Mouse (Mus musculus) liver, embryonic 16.5 days (tissue): ENCODE data around the gene Lag3. TPM values are rescaled to one million over a fixed set of nuclear protein-coding genes. Genes with fewer than 3 reads are reported as not detected.
A peak's percentile ranks its signal among the peaks of the same experiment; 100 is the strongest.

Source experiments
- ATAC-seq: fragments of 200-750 bp; cut with Nextera tagmentation; 2 replicates; pipeline ENCODE4 v1.8.0; 2017; ENCODE audit warnings: low read depth, mild to moderate bottlenecking, moderate number of reproducible peaks, moderate library complexity
- H3K27ac ChIP-seq: fragments of 300-500 bp; sonication (generic); 2 replicates; pipeline ENCODE4 v1.5.1; 2014; ENCODE audit warnings: mild to moderate bottlenecking, low read length
- H3K27me3 ChIP-seq: fragments of 300-500 bp; sonication (generic); 2 replicates; pipeline ENCODE4 v1.6.1; 2014; ENCODE audit warnings: low read depth, low read length, mixed read lengths; ENCODE audit not compliant: control insufficient read depth, insufficient read depth
- H3K36me3 ChIP-seq: fragments of 300-500 bp; sonication (generic); 2 replicates; pipeline ENCODE4 v1.6.1; 2014; ENCODE audit warnings: mild to moderate bottlenecking; ENCODE audit not compliant: control insufficient read depth, insufficient read depth
- H3K4me1 ChIP-seq: fragments of 300-500 bp; sonication (generic); 2 replicates; pipeline ENCODE4 v1.6.1; 2014; ENCODE audit warnings: low read depth, low read length, mixed read lengths; ENCODE audit not compliant: control insufficient read depth
- H3K4me2 ChIP-seq: fragments of 300-500 bp; sonication (generic); 2 replicates; pipeline ENCODE4 v1.6.1; 2014; ENCODE audit warnings: low read depth, low read length, mixed read lengths
- H3K4me3 ChIP-seq: fragments of 300-500 bp; sonication (generic); 2 replicates; pipeline ENCODE4 v1.5.1; 2014; ENCODE audit warnings: low read depth, mild to moderate bottlenecking, low read length
- H3K9ac ChIP-seq: fragments of 300-500 bp; sonication (generic); 2 replicates; pipeline ENCODE4 v1.6.1; 2014; ENCODE audit warnings: low read depth, low read length
- H3K9me3 ChIP-seq: fragments of 300-500 bp; sonication (generic); replicated peaks from 2 replicates; pipeline ENCODE4 v1.6.1; 2016; ENCODE audit warnings: low read length; ENCODE audit not compliant: control insufficient read depth
- WGBS: fragments of 180-500 bp; shearing (Covaris S2); extraction: QIAGEN DNeasy Blood & Tissue Kit; methylation state at CpG from one replicate; pipeline ENCODE4 v1.1.7; 2014; ENCODE audit not compliant: insufficient replicate concordance; 5-methylcytosine and 5-hydroxymethylcytosine counted together
- polyA plus RNA-seq: library from polyadenylated mRNA; unstranded; fragments of >200 nt; fragmentation: Nextera tagmentation; extraction: Ambion mirVana; gene quantifications from 2 replicates; pipeline ENCODE4 v1.2.1, GENCODE M21; 2015

Lag3 gene
- polyA plus RNA-seq, 1 experiment from 2014 or later = 0.15 TPM

GRCm38 (mm10) chr6:124916695-124917517 is 5.4 kb upstream of the Lag3 start:
- Histone ChIP-seq H3K27me3 (peaks cover 67% of the 10 kb centered on the region), H3K4me3 (peak overlapping the region; percentile 69)
- 2% methylated on average over 65 of the region's 67 CpGs for WGBS

DNA sequence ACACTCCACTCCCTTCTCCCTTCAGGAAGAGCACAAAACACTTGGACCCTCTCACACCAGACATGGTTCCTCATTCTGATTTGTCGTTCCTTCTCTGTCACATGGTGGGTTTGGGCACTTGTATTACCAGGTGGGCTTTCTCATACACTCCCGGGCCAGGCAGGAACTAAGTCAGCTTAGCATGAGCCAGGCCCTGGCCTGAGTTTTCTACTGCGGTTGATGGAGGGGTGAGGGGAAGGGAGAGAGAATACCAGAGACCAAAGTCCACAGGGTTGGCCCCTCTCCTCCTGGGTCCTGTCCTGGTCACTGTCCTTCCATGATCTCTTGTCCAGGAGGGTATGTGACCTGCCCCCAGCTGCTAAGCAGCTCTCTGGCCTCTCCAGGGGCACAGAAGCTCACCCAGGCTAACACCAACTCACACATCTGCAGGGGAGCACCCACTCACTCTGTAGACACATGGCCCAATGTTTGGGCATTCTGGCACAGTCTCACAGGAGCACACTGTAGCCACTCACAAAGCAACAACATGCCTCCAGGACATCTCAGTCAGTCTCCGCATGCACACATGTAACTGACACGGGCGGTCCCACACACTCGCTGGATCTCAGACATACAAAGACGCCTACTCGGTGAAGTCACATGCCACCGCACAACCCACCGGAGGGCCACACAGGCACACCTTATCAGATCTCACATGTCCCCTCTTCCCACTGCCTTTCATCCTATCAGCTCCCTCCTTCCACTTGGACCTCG is 4.6 kb upstream of the Lag3 start:
- Histone ChIP-seq H3K36me3 (no peaks in the 10 kb centered on the region), H3K4me2 (peak overlapping the region; percentile 82), H3K9ac (peak overlapping the region; percentile 68; the same call in 1 of the 2 replicates), H3K4me1 (peaks cover 12% of the 10 kb centered on the region), H3K9me3 (no peaks in the 10 kb centered on the region), H3K27ac (0 out of 2 replicates have a peak overlapping the region, but pooled peaks have one; percentile 61), H3K27me3 (peaks cover 66% of the 10 kb centered on the region), H3K4me3 (peak overlapping the region; percentile 69)
- 22% methylated on average over 12 of the region's 12 CpGs for WGBS
- ATAC-seq = no peak

More at GRCm38 (mm10) chr6:124916695-124917517, 5.4 kb upstream of the Lag3 start:
- Histone ChIP-seq H3K9me3 (no peaks in the 10 kb centered on the region), H3K4me1 (peaks cover 12% of the 10 kb centered on the region), H3K36me3 (no peaks in the 10 kb centered on the region), H3K9ac (peak overlapping the region; percentile 68), H3K27ac (peak overlapping the region; percentile 89), H3K4me2 (peak overlapping the region; percentile 82)
- ATAC-seq = peak; percentile 68

GRCm38 (mm10) chr6:124915160-124915941 is 3.8 kb upstream of the Lag3 start:
- H3K27me3 ChIP-seq = peaks cover 70% of the 10 kb centered on the region
- peaks cover 12% of the 10 kb centered on the region for H3K4me1 ChIP-seq

DNA sequence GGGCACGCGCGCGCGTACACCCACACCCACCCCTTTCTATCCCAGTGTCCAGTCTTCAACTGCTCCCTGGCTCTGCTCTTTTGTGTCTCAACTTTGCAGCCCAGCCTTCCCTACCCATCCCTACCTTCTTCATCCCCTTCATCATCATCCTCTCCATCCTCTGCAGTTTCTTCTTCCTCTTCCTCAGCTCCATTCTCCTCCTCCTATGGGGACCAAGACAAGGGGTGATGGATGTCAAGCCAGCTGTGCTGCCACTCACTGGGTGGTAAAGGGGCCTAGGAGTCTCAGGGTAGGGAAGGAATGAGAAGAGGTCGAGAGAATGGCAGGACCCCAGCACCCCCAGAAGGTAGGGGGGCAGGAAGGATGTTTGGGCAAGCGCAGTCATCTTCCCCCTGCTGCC is 3.0 kb upstream of the Lag3 start:
- Histone ChIP-seq H3K9me3 (no peaks in the 10 kb centered on the region), H3K27me3 (peaks cover 70% of the 10 kb centered on the region), H3K4me1 (peaks cover 12% of the 10 kb centered on the region), H3K36me3 (no peaks in the 10 kb centered on the region), H3K4me2 (no peak overlapping the region), H3K27ac (no peak overlapping the region), H3K4me3 (no peak overlapping the region), H3K9ac (no peak overlapping the region)
- 79% methylated on average over 7 of the region's 7 CpGs for WGBS
- ATAC-seq = no peak

More at GRCm38 (mm10) chr6:124915160-124915941, 3.8 kb upstream of the Lag3 start:
- no peaks in the 10 kb centered on the region for H3K36me3 ChIP-seq
- H3K9ac ChIP-seq = no peak overlapping the region
- ATAC-seq = no peak
- 45% methylated on average over 22 of the region's 22 CpGs for WGBS
- H3K9me3 ChIP-seq = no peaks in the 10 kb centered on the region
- peak overlapping the region; percentile 82 for H3K4me2 ChIP-seq
- H3K4me3 ChIP-seq = peak overlapping the region; percentile 69
- H3K27ac ChIP-seq = no peak overlapping the region

DNA sequence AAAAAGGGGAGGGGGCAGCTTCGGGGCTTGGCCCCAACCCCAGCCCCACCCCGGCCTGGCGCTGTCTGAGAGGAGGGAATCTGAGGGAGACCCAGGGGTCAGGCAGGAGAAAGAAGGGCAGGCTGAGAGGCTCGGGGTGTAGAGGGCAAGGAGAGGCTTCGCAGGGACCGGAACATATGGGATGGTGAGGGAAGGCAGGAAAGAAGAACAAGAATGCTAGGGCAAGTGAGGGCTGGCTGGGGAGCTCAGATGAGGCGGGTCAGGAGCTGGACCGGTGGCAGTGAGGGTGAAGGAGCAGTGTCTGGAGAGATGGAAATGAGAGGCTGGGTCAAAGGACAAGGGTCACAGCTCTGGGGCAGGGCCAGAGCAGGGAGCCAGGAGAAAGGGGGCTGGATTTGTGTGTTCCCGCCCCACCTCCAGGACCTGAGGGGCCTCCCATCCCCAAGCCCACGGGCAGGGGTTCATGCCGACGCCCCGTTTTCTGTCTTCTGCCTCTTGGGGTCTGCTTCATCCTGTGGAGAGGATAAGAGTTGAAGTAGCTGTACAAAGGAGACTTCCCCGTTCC is 2.3 kb upstream of the Lag3 start:
- Histone ChIP-seq H3K9ac (no peak overlapping the region), H3K9me3 (no peaks in the 10 kb centered on the region), H3K4me1 (peaks cover 12% of the 10 kb centered on the region), H3K27me3 (peaks cover 67% of the 10 kb centered on the region), H3K27ac (no peak overlapping the region), H3K36me3 (no peaks in the 10 kb centered on the region), H3K4me3 (no peak overlapping the region), H3K4me2 (no peak overlapping the region)
- WGBS = 62% methylated on average over 14 of the region's 14 CpGs
- ATAC-seq = no peak

- no peak overlapping the region for H3K4me2 ChIP-seq
- H3K9ac ChIP-seq = no peak overlapping the region
- H3K36me3 ChIP-seq = no peaks in the 10 kb centered on the region
- no peak for ATAC-seq
- no peak overlapping the region for H3K4me3 ChIP-seq
- H3K9me3 ChIP-seq = no peaks in the 10 kb centered on the region
- 29% methylated on average over 6 of the region's 6 CpGs for WGBS
- no peak overlapping the region for H3K27ac ChIP-seq
- peaks cover 10% of the 10 kb centered on the region for H3K4me1 ChIP-seq
- H3K27me3 ChIP-seq = peaks cover 61% of the 10 kb centered on the region
Observed at GRCm38 (mm10) chr6:124913214-124913613, 1.7 kb upstream of the Lag3 start.

DNA sequence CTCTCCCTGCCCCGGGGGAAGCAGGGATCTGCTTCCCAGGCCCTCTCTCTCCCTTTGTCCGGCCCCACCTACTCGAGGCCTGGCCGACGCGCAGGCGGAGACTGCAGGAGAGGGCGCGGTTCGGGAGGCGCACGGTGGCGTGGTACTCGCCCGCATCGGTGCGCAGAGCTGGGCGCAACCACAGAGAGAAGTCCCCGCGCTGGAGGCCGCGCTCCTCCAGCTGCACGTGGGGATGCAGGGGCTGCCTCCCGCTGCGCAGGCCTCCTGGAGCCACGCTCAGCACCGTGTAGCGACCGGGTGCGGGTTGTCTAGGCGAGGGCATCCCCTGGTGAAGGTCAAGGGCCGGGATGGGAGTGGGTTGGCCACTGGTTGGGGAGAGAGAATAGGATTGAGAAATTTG is 1.5 kb downstream of the Lag3 start:
- Histone ChIP-seq H3K27ac (no peak overlapping the region), H3K9me3 (no peaks in the 10 kb centered on the region), H3K9ac (no peak overlapping the region), H3K4me3 (no peak overlapping the region), H3K4me1 (peaks cover 7% of the 10 kb centered on the region), H3K36me3 (no peaks in the 10 kb centered on the region), H3K4me2 (no peak overlapping the region), H3K27me3 (peaks cover 29% of the 10 kb centered on the region)
- ATAC-seq = no peak
- 2% methylated on average over 32 of the region's 32 CpGs for WGBS

DNA sequence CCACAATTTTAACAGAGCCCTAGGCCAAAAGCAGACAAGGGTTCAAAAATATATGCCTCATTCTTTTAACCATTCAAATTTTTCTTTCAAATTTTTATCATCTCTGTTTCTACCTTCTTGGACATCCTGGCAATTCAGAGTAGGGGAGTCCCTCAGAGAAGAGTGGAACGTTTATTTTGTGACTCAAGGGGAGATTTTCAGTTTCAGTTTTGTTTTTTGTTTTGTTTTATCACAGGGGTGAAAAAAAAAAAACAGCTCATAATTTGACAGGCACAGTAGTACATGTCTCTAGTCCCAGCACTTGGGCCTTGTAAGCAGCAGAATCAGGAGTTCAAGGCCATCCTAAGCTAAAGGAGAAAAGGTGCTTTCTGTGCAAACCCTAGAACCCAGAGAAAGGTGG is 3.7 kb downstream of the Lag3 start:
- H3K9me3 ChIP-seq = no peaks in the 10 kb centered on the region
- H3K4me3 ChIP-seq = no peak overlapping the region
- no peak for ATAC-seq
- H3K36me3 ChIP-seq = no peaks in the 10 kb centered on the region
- peaks cover 21% of the 10 kb centered on the region for H3K27me3 ChIP-seq
- H3K27ac ChIP-seq = no peak overlapping the region
- WGBS = 42% methylated on average over 1 of the region's 1 CpGs
- no peak overlapping the region for H3K4me2 ChIP-seq
- no peak overlapping the region for H3K9ac ChIP-seq
- no peaks in the 10 kb centered on the region; the same call in none of the 2 replicates for H3K4me1 ChIP-seq
